Mouse (Mus musculus): ENCODE results near the gene Pdpr. TPM values are rescaled to one million over a fixed set of nuclear protein-coding genes. Genes with fewer than 3 reads are reported as not detected.
"Not testable (repeated sequence)": the region's sequence is repeated elsewhere in the genome, so short reads cannot be mapped to it uniquely, and the experiment has no call there.

Pdpr gene
- polyA plus RNA-seq, 1 experiment: 61.5 TPM

DNA sequence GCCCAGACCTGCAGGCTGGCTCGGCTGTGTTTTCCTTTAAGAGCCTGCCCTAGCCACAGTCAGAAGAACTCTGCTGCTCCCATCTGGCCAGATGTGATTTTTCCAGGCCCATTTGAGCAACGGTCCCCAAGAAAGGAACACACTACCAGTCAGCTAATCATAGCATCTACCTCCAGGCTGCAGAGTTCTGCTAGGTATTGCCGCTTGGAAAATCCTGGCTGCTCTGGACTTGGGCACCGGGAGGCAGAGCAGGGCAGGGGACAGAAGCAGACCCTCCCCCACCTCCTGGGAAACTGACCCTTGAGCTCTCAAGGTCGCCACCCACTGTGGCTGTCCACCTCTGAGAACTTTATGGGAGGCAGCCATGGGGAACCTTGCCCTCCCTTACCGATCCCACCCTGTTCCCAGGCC lies 14.6 kb upstream of the Pdpr start:
- TF ChIP-seq POLR2A (IDR thresholded peaks at IDR 0.05; ENCODE audit: insufficient read depth, low read depth, low read length) (no peak), CTCF (IDR thresholded peaks at IDR 0.05; ENCODE audit: insufficient read depth, low read depth, low read length) (no peak)
- H3K4me1 ChIP-seq (ENCODE audit: control insufficient read depth, insufficient read depth, low read length): peaks cover 13% of the 10 kb centered on the region
- 43% methylated on average over 6 of the region's 6 CpGs for WGBS
- H3K4me3 ChIP-seq (ENCODE audit: insufficient read depth, low read depth, low read length): no peak overlapping the region
- no peak overlapping the region for H3K27ac ChIP-seq (ENCODE audit: insufficient read depth, low read depth, low read length)

DNA sequence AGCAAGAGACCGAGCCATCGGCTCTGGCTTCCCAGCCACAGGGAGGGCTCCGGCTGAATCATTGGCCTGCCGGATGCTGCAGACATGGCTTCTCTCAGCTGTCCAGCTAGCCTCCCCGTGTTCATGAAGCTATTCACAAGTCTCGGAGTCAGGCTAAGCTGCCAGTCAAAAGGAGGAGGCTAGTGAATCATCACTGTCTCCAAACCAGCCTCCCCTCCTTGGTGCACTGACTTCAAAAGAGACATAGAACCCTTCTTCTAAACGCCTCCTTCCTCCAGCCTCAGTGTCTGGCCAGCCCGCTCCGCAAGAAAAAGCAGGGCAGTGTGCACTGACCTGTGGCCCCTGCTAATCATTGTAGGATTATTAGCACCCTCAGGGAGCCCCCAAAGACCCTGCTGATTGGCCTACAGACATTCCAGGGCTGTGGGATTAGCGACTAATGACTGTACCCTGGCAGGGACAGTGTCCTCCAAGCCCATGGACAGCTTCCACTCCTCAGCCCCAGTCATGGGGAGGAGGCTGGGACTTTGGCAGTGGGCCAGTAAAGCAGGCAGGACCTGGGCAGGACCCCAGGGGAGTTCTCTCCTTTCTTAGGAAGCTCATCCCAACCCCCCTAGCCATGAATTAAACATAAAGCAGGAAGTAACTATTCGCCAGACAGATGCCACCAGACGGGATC lies 12.7 kb upstream of the Pdpr start:
- 45% methylated on average over 12 of the region's 12 CpGs for WGBS

DNA sequence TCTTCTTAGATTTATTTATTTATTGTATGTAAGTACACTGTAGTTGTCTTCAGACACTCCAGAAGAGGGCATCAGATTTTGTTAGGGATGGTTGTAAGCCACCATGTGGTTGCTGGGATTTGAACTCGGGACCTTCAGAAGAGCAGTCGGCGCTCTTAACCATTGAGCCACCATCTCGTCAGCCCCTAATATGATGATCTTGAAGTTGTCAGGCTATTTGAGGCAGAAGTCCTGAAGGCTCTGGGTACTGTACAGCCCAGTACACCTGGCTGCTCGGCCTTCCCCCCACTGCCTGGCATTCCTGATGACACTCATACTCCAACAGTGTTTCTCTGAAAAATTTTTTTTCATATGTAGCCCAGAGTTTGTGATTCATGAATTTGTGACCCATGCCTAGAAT lies 10.5 kb upstream of the Pdpr start:
- peaks cover 13% of the 10 kb centered on the region for H3K4me1 ChIP-seq (ENCODE audit: control insufficient read depth, insufficient read depth, low read length)
- H3K27ac ChIP-seq (ENCODE audit: insufficient read depth, low read depth, low read length); H3K4me3 ChIP-seq (ENCODE audit: insufficient read depth, low read depth, low read length): not testable (repeated sequence)
- WGBS: 91% methylated on average over 5 of the region's 5 CpGs

More for the DNA sequence above, 12.7 kb upstream of the Pdpr start:
- Histone ChIP-seq H3K27ac (ENCODE audit: insufficient read depth, low read depth, low read length) (no peak overlapping the region), H3K4me1 (ENCODE audit: control insufficient read depth, insufficient read depth, low read length) (peaks cover 13% of the 10 kb centered on the region), H3K4me3 (ENCODE audit: insufficient read depth, low read depth, low read length) (no peak overlapping the region)
- no peak for TF ChIP-seq POLR2A (IDR thresholded peaks at IDR 0.05; ENCODE audit: insufficient read depth, low read depth, low read length)
- TF ChIP-seq CTCF (IDR thresholded peaks at IDR 0.05; ENCODE audit: insufficient read depth, low read depth, low read length): no peak

DNA sequence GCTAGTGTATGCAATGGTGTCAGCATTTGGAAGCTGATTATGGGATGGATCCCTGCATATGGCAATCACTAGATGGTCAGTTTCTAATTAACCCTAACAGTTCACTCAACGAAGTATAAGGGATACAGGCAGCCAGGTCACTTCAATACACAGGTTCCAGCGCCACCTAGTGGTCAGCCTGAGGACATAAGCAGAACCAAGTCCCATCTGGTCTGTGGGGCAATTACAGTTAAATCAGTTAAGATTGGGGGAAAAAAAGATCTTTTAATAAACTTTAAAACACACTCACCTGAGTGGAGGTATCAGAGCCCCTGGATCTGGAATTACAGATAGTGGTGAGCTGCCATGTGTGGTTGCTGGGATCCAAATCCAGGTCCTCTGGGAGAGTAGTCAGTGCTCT lies 4.3 kb upstream of the Pdpr start:
- TF ChIP-seq POLR2A (IDR thresholded peaks at IDR 0.05; ENCODE audit: insufficient read depth, low read depth, low read length) (no peak), CTCF (IDR thresholded peaks at IDR 0.05; ENCODE audit: insufficient read depth, low read depth, low read length) (no peak)
- WGBS: 2% methylated on average over 2 of the region's 2 CpGs

GRCm38 (mm10) chr8:111091706-111092105 lies 2.7 kb upstream of the Pdpr start:
- Histone ChIP-seq H3K4me3 (ENCODE audit: insufficient read depth, low read depth, low read length) (no peak overlapping the region), H3K4me1 (ENCODE audit: control insufficient read depth, insufficient read depth, low read length) (peaks cover 10% of the 10 kb centered on the region; the same call in 1 of the 2 replicates), H3K27ac (ENCODE audit: insufficient read depth, low read depth, low read length) (no peak overlapping the region)
- WGBS: 51% methylated on average over 7 of the region's 7 CpGs
- TF ChIP-seq CTCF (IDR thresholded peaks at IDR 0.05; ENCODE audit: insufficient read depth, low read depth, low read length): no peak
- no peak for TF ChIP-seq POLR2A (IDR thresholded peaks at IDR 0.05; ENCODE audit: insufficient read depth, low read depth, low read length)

More for the DNA sequence above, 4.3 kb upstream of the Pdpr start:
- Histone ChIP-seq H3K4me3 (ENCODE audit: insufficient read depth, low read depth, low read length) (no peak overlapping the region), H3K4me1 (ENCODE audit: control insufficient read depth, insufficient read depth, low read length) (peaks cover 5% of the 10 kb centered on the region; the same call in 1 of the 2 replicates), H3K27ac (ENCODE audit: insufficient read depth, low read depth, low read length) (no peak overlapping the region)

DNA sequence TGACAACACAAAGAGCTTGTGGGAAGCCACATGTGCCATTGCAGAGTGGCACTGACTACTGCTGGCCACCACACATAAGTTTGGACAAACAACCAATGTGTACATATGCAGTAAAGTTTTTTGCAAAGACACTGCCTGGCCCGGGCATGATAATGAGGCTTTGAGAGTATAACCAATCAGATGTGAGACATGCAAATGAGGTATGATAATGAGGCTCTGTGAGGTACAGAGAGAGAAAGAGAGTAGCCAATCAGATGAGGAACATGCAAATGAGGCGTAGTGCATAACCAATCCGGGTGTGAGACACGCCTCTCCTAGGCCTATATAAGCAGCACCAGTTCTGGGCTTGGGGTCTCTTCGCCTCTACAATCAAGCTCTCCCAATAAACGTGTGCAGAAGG lies 2.1 kb upstream of the Pdpr start, which contains the start of gene Clec18a:
Gene Clec18a (minus strand): TSS at position 101 of the 400 bp plus-strand sequence.
- 86% methylated on average over 6 of the region's 6 CpGs for WGBS
- peaks cover 10% of the 10 kb centered on the region; the same call in 1 of the 2 replicates for H3K4me1 ChIP-seq (ENCODE audit: control insufficient read depth, insufficient read depth, low read length)
- H3K4me3 ChIP-seq (ENCODE audit: insufficient read depth, low read depth, low read length); H3K27ac ChIP-seq (ENCODE audit: insufficient read depth, low read depth, low read length): not testable (repeated sequence)

GRCm38 (mm10) chr8:111094719-111095302 lies 381 bp downstream of the Pdpr start:
- peaks cover 10% of the 10 kb centered on the region; the same call in 1 of the 2 replicates for H3K4me1 ChIP-seq (ENCODE audit: control insufficient read depth, insufficient read depth, low read length)
- H3K4me3 ChIP-seq (ENCODE audit: insufficient read depth, low read depth, low read length): peak overlapping the region; percentile 98
- H3K27ac ChIP-seq (ENCODE audit: insufficient read depth, low read depth, low read length): not testable (repeated sequence)
- WGBS: under 1% methylated on average over 69 of the region's 69 CpGs

DNA sequence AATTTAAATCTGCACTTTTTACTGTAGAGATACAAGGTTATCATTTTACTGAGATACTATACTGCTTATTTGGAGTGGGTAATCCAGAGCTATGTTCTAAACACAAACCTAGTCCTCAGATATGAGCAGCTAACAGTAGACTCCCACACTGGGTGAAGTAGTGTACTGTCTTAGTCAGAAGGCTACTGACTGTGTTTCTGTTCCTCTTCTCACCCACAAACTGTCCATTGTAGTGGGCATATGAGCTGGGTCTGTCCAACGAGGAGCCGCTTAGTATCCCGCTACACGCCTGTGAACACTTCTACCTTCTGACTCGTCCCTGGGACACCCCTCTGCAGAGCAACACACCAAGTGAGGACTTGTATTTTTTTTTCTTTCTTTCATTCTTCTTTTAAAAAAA lies 20.5 kb downstream of the Pdpr start:
- no peak overlapping the region for H3K27ac ChIP-seq (ENCODE audit: insufficient read depth, low read depth, low read length)
- H3K4me3 ChIP-seq (ENCODE audit: insufficient read depth, low read depth, low read length): no peak overlapping the region
- WGBS: 93% methylated on average over 5 of the region's 5 CpGs
- TF ChIP-seq CTCF (IDR thresholded peaks at IDR 0.05; ENCODE audit: insufficient read depth, low read depth, low read length): no peak
- H3K4me1 ChIP-seq (ENCODE audit: control insufficient read depth, insufficient read depth, low read length): no peaks in the 10 kb centered on the region

DNA sequence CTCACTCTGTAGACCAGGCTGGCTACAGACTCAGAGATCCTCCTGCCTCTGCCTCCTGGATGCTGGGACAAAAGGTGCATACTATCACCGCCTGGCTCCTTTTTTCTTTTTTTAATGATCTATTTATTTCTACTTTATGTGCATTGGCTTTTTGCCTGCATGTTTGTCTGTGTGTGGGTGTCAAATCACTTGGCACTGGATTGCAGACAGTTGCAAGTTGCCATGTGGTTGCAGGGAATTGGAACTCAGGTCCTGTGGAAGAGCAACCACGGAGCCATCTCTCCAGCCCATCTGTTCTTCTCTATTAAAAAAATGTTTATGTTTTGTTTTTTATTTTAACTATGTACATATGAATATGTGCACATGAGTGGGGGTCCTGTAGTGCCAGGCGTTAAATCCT lies 25.1 kb downstream of the Pdpr start:
- WGBS: 88% methylated on average over 3 of the region's 3 CpGs
- no peaks in the 10 kb centered on the region for H3K4me1 ChIP-seq (ENCODE audit: control insufficient read depth, insufficient read depth, low read length)
- no peak for TF ChIP-seq CTCF (IDR thresholded peaks at IDR 0.05; ENCODE audit: insufficient read depth, low read depth, low read length)
- TF ChIP-seq POLR2A (IDR thresholded peaks at IDR 0.05; ENCODE audit: insufficient read depth, low read depth, low read length): no peak
- no peak overlapping the region for H3K4me3 ChIP-seq (ENCODE audit: insufficient read depth, low read depth, low read length)
- no peak overlapping the region for H3K27ac ChIP-seq (ENCODE audit: insufficient read depth, low read depth, low read length)

GRCm38 (mm10) chr8:111130756-111131155 lies 36.3 kb downstream of the Pdpr start:
- Histone ChIP-seq H3K4me3 (ENCODE audit: insufficient read depth, low read depth, low read length) (no peak overlapping the region), H3K4me1 (ENCODE audit: control insufficient read depth, insufficient read depth, low read length) (no peaks in the 10 kb centered on the region), H3K27ac (ENCODE audit: insufficient read depth, low read depth, low read length) (no peak overlapping the region)
- 93% methylated on average over 2 of the region's 2 CpGs for WGBS
- TF ChIP-seq CTCF (IDR thresholded peaks at IDR 0.05; ENCODE audit: insufficient read depth, low read depth, low read length) (no peak), POLR2A (IDR thresholded peaks at IDR 0.05; ENCODE audit: insufficient read depth, low read depth, low read length) (no peak)
